Mouse (Mus musculus): ENCODE results near the gene Scaf1. TPM values are rescaled to one million over a fixed set of nuclear protein-coding genes. Genes with fewer than 3 reads are reported as not detected.

Gene Scaf1
- polyA plus RNA-seq (2015; fragmentation: Illumina TruSeq; extraction: RNeasy Lipid Tissue Mini Kit (QIAGEN cat#74804); ENCODE audit: insufficient read depth, low read depth, low replicate concordance), result 17.4 TPM

GRCm38 (mm10) chr7:45015957-45016612, at the start of gene Scaf1:
Gene Scaf1, minus strand, starts transcription at chr7:45016363.

GRCm38 (mm10) chr7:45062239-45062835, 46.2 kb upstream of the Scaf1 start, which contains the start of the genes Nosip and Prrg2:
Gene Nosip, plus strand, starts transcription at chr7:45062429.
Gene Prrg2, minus strand, starts transcription at chr7:45062677.

GRCm38 (mm10) chr7:45052862-45053116, 36.6 kb upstream of the Scaf1 start, which contains the start of gene Prr12:
Gene Prr12, minus strand, starts transcription at chr7:45052881.

GRCm38 (mm10) chr7:45017242-45018061, 1.3 kb upstream of the Scaf1 start, which contains the start of gene Rras:
Gene Rras, plus strand, starts transcription at chr7:45017961.

GRCm38 (mm10) chr7:44998501-44998955, 17.6 kb downstream of the Scaf1 start, which contains the start of gene Bcl2l12:
Gene Bcl2l12, minus strand, starts transcription at chr7:44998712.

GRCm38 (mm10) chr7:44997231-44997939, 18.8 kb downstream of the Scaf1 start, which contains the start of gene Irf3:
Gene Irf3, plus strand, starts transcription at chr7:44997648.

GRCm38 (mm10) chr7:44986192-44986878, 29.8 kb downstream of the Scaf1 start, which contains the start of gene Prmt1:
Gene Prmt1, minus strand, starts transcription at chr7:44986568.

GRCm38 (mm10) chr7:44974383-44975116, 41.6 kb downstream of the Scaf1 start, which contains the start of gene Cpt1c:
Gene Cpt1c, minus strand, starts transcription at chr7:44974851.

Other genes starting within 250 kb of the Scaf1 start
- 5.4 TPM for gene Nup62, start 200.3 kb downstream of the Scaf1 start, polyA plus RNA-seq (2015; fragmentation: Illumina TruSeq; extraction: RNeasy Lipid Tissue Mini Kit (QIAGEN cat#74804); ENCODE audit: insufficient read depth, low read depth, low replicate concordance)
- gene Il4i1, start 200.0 kb downstream of the Scaf1 start, polyA plus RNA-seq (2015; fragmentation: Illumina TruSeq; extraction: RNeasy Lipid Tissue Mini Kit (QIAGEN cat#74804); ENCODE audit: insufficient read depth, low read depth, low replicate concordance), result not detected
- 44.5 TPM for gene Atf5, start 199.7 kb downstream of the Scaf1 start, polyA plus RNA-seq (2015; fragmentation: Illumina TruSeq; extraction: RNeasy Lipid Tissue Mini Kit (QIAGEN cat#74804); ENCODE audit: insufficient read depth, low read depth, low replicate concordance)
- 13.5 TPM for gene Akt1s1, start 167.4 kb downstream of the Scaf1 start, polyA plus RNA-seq (2015; fragmentation: Illumina TruSeq; extraction: RNeasy Lipid Tissue Mini Kit (QIAGEN cat#74804); ENCODE audit: insufficient read depth, low read depth, low replicate concordance)
- 19.6 TPM for gene Tbc1d17, start 167.3 kb downstream of the Scaf1 start, polyA plus RNA-seq (2015; fragmentation: Illumina TruSeq; extraction: RNeasy Lipid Tissue Mini Kit (QIAGEN cat#74804); ENCODE audit: insufficient read depth, low read depth, low replicate concordance)
- 11.9 TPM for gene Pnkp, start 159.2 kb downstream of the Scaf1 start, polyA plus RNA-seq (2015; fragmentation: Illumina TruSeq; extraction: RNeasy Lipid Tissue Mini Kit (QIAGEN cat#74804); ENCODE audit: insufficient read depth, low read depth, low replicate concordance)
- 49.5 TPM for gene Ptov1, start 146.6 kb downstream of the Scaf1 start, polyA plus RNA-seq (2015; fragmentation: Illumina TruSeq; extraction: RNeasy Lipid Tissue Mini Kit (QIAGEN cat#74804); ENCODE audit: insufficient read depth, low read depth, low replicate concordance)
- 20.6 TPM for gene Med25, start 123.7 kb downstream of the Scaf1 start, polyA plus RNA-seq (2015; fragmentation: Illumina TruSeq; extraction: RNeasy Lipid Tissue Mini Kit (QIAGEN cat#74804); ENCODE audit: insufficient read depth, low read depth, low replicate concordance)
- 9.6 TPM for gene Fuz, start 120.3 kb downstream of the Scaf1 start, polyA plus RNA-seq (2015; fragmentation: Illumina TruSeq; extraction: RNeasy Lipid Tissue Mini Kit (QIAGEN cat#74804); ENCODE audit: insufficient read depth, low read depth, low replicate concordance)
- 13.8 TPM for gene Ap2a1, start 86.9 kb downstream of the Scaf1 start, polyA plus RNA-seq (2015; fragmentation: Illumina TruSeq; extraction: RNeasy Lipid Tissue Mini Kit (QIAGEN cat#74804); ENCODE audit: insufficient read depth, low read depth, low replicate concordance)
- gene Tsks, start 73.2 kb downstream of the Scaf1 start, polyA plus RNA-seq (2015; fragmentation: Illumina TruSeq; extraction: RNeasy Lipid Tissue Mini Kit (QIAGEN cat#74804); ENCODE audit: insufficient read depth, low read depth, low replicate concordance), result not detected
- gene Cpt1c, start 41.5 kb downstream of the Scaf1 start, polyA plus RNA-seq (2015; fragmentation: Illumina TruSeq; extraction: RNeasy Lipid Tissue Mini Kit (QIAGEN cat#74804); ENCODE audit: insufficient read depth, low read depth, low replicate concordance), result 3.9 TPM
- 31.9 TPM for gene Prmt1, start 29.8 kb downstream of the Scaf1 start, polyA plus RNA-seq (2015; fragmentation: Illumina TruSeq; extraction: RNeasy Lipid Tissue Mini Kit (QIAGEN cat#74804); ENCODE audit: insufficient read depth, low read depth, low replicate concordance)
- gene Irf3, start 18.7 kb downstream of the Scaf1 start, polyA plus RNA-seq (2015; fragmentation: Illumina TruSeq; extraction: RNeasy Lipid Tissue Mini Kit (QIAGEN cat#74804); ENCODE audit: insufficient read depth, low read depth, low replicate concordance), result 70.4 TPM
- 2.8 TPM for gene Bcl2l12, start 17.7 kb downstream of the Scaf1 start, polyA plus RNA-seq (2015; fragmentation: Illumina TruSeq; extraction: RNeasy Lipid Tissue Mini Kit (QIAGEN cat#74804); ENCODE audit: insufficient read depth, low read depth, low replicate concordance)
- 29.2 TPM for gene Rras, start 1.6 kb upstream of the Scaf1 start, polyA plus RNA-seq (2015; fragmentation: Illumina TruSeq; extraction: RNeasy Lipid Tissue Mini Kit (QIAGEN cat#74804); ENCODE audit: insufficient read depth, low read depth, low replicate concordance)
- 5.3 TPM for gene Prr12, start 36.5 kb upstream of the Scaf1 start, polyA plus RNA-seq (2015; fragmentation: Illumina TruSeq; extraction: RNeasy Lipid Tissue Mini Kit (QIAGEN cat#74804); ENCODE audit: insufficient read depth, low read depth, low replicate concordance)
- 12.8 TPM for gene Nosip, start 46.1 kb upstream of the Scaf1 start, polyA plus RNA-seq (2015; fragmentation: Illumina TruSeq; extraction: RNeasy Lipid Tissue Mini Kit (QIAGEN cat#74804); ENCODE audit: insufficient read depth, low read depth, low replicate concordance)
- 13.8 TPM for gene Prrg2, start 46.3 kb upstream of the Scaf1 start, polyA plus RNA-seq (2015; fragmentation: Illumina TruSeq; extraction: RNeasy Lipid Tissue Mini Kit (QIAGEN cat#74804); ENCODE audit: insufficient read depth, low read depth, low replicate concordance)
- gene Rcn3, start 75.9 kb upstream of the Scaf1 start, polyA plus RNA-seq (2015; fragmentation: Illumina TruSeq; extraction: RNeasy Lipid Tissue Mini Kit (QIAGEN cat#74804); ENCODE audit: insufficient read depth, low read depth, low replicate concordance), result 25.7 TPM
- gene Fcgrt, start 87.5 kb upstream of the Scaf1 start, polyA plus RNA-seq (2015; fragmentation: Illumina TruSeq; extraction: RNeasy Lipid Tissue Mini Kit (QIAGEN cat#74804); ENCODE audit: insufficient read depth, low read depth, low replicate concordance), result 25.4 TPM
- gene Rps11, start 108.1 kb upstream of the Scaf1 start, polyA plus RNA-seq (2015; fragmentation: Illumina TruSeq; extraction: RNeasy Lipid Tissue Mini Kit (QIAGEN cat#74804); ENCODE audit: insufficient read depth, low read depth, low replicate concordance), result 500 TPM
- 1,110 TPM for gene Rpl13a, start 112.4 kb upstream of the Scaf1 start, polyA plus RNA-seq (2015; fragmentation: Illumina TruSeq; extraction: RNeasy Lipid Tissue Mini Kit (QIAGEN cat#74804); ENCODE audit: insufficient read depth, low read depth, low replicate concordance)
- 0.61 TPM for gene Gm45713, start 119.9 kb upstream of the Scaf1 start, polyA plus RNA-seq (2015; fragmentation: Illumina TruSeq; extraction: RNeasy Lipid Tissue Mini Kit (QIAGEN cat#74804); ENCODE audit: insufficient read depth, low read depth, low replicate concordance)
- gene Flt3l, start 120.1 kb upstream of the Scaf1 start, polyA plus RNA-seq (2015; fragmentation: Illumina TruSeq; extraction: RNeasy Lipid Tissue Mini Kit (QIAGEN cat#74804); ENCODE audit: insufficient read depth, low read depth, low replicate concordance), result 14.1 TPM
- 8.8 TPM for gene Pih1d1, start 137.9 kb upstream of the Scaf1 start, polyA plus RNA-seq (2015; fragmentation: Illumina TruSeq; extraction: RNeasy Lipid Tissue Mini Kit (QIAGEN cat#74804); ENCODE audit: insufficient read depth, low read depth, low replicate concordance)
- 9.4 TPM for gene Aldh16a1, start 138.2 kb upstream of the Scaf1 start, polyA plus RNA-seq (2015; fragmentation: Illumina TruSeq; extraction: RNeasy Lipid Tissue Mini Kit (QIAGEN cat#74804); ENCODE audit: insufficient read depth, low read depth, low replicate concordance)
- gene Slc17a7, start 147.6 kb upstream of the Scaf1 start, polyA plus RNA-seq (2015; fragmentation: Illumina TruSeq; extraction: RNeasy Lipid Tissue Mini Kit (QIAGEN cat#74804); ENCODE audit: insufficient read depth, low read depth, low replicate concordance), result not detected
- gene Gfy, start 163.2 kb upstream of the Scaf1 start, polyA plus RNA-seq (2015; fragmentation: Illumina TruSeq; extraction: RNeasy Lipid Tissue Mini Kit (QIAGEN cat#74804); ENCODE audit: insufficient read depth, low read depth, low replicate concordance), result not detected
- gene Pth2, start 164.6 kb upstream of the Scaf1 start, polyA plus RNA-seq (2015; fragmentation: Illumina TruSeq; extraction: RNeasy Lipid Tissue Mini Kit (QIAGEN cat#74804); ENCODE audit: insufficient read depth, low read depth, low replicate concordance), result not detected
- gene Ccdc155, start 188.5 kb upstream of the Scaf1 start, polyA plus RNA-seq (2015; fragmentation: Illumina TruSeq; extraction: RNeasy Lipid Tissue Mini Kit (QIAGEN cat#74804); ENCODE audit: insufficient read depth, low read depth, low replicate concordance), result not detected
- gene Dkkl1, start 195.8 kb upstream of the Scaf1 start, polyA plus RNA-seq (2015; fragmentation: Illumina TruSeq; extraction: RNeasy Lipid Tissue Mini Kit (QIAGEN cat#74804); ENCODE audit: insufficient read depth, low read depth, low replicate concordance), result 7.0 TPM
- 98.6 TPM for gene Tead2, start 199.4 kb upstream of the Scaf1 start, polyA plus RNA-seq (2015; fragmentation: Illumina TruSeq; extraction: RNeasy Lipid Tissue Mini Kit (QIAGEN cat#74804); ENCODE audit: insufficient read depth, low read depth, low replicate concordance)
- 2.7 TPM for gene Cd37, start 222.8 kb upstream of the Scaf1 start, polyA plus RNA-seq (2015; fragmentation: Illumina TruSeq; extraction: RNeasy Lipid Tissue Mini Kit (QIAGEN cat#74804); ENCODE audit: insufficient read depth, low read depth, low replicate concordance)
- not detected for gene Slc6a16, start 224.7 kb upstream of the Scaf1 start, polyA plus RNA-seq (2015; fragmentation: Illumina TruSeq; extraction: RNeasy Lipid Tissue Mini Kit (QIAGEN cat#74804); ENCODE audit: insufficient read depth, low read depth, low replicate concordance)

All from pancreas, adult 10 weeks (tissue).